Mouse (Mus musculus): ENCODE data around the gene 4930522L14Rik. TPM values are rescaled to one million over a fixed set of nuclear protein-coding genes. Genes with fewer than 3 reads are reported as not detected.
"Not testable (repeated sequence)": the region's sequence is repeated elsewhere in the genome, so short reads cannot be mapped to it uniquely, and the experiment has no call there.

The 4930522L14Rik gene
- polyA plus RNA-seq, 1 experiment from 2014 or later, result 5.8 TPM

DNA sequence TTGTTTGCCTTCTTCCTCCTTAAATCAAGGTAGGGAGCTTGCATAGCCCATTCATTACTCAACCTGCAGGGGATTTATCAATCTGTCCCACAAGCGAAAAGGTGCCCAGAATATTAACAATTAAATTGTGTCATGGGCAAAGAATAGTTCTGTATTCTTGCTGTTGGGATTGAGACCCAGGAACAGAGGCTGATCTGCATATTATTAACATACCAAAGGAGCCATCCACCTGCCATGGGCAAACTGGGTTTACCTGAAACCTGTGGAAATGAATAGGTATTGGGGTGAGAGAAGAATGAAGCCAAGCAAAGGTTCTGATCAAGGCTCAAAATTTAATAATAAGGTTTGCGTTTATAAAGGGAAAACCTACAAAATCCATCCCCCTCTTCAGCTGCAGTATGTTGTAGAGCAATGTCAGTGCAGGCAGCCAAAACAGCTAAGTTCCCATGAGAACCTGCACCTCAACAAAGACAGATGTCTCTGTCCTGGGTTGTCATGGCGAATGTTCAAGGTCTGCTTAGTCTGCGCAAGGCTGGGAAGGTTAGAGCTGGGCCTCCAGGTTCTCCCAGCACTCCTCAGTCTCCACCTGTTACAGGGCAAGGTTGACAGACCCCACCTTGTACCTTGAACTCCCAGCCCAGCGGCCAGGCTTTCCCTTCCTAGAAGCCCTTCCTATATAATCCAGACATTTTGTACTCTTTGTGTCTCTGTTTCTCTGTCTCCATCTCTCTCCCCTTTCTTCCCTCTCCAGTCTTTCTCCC is 60.3 kb downstream of the 4930522L14Rik start:
- 0 out of 2 replicates have a peak, but pooled peaks have one; percentile 8 for ATAC-seq (ENCODE audit: insufficient read depth, low FRiP score, low TSS enrichment)
- peak overlapping the region; percentile 49; the same call in 1 of the 2 replicates for H3K9ac ChIP-seq (ENCODE audit: low read length)
- not testable (repeated sequence) for H3K27me3 ChIP-seq (ENCODE audit: control insufficient read depth, insufficient read depth, low read length); H3K27ac ChIP-seq (ENCODE audit: low read depth, low read length); DNase-seq (ENCODE audit: low spot score); H3K4me1 ChIP-seq (ENCODE audit: control insufficient read depth, insufficient read depth, low read length); H3K9me3 ChIP-seq (ENCODE audit: control insufficient read depth, low read length); H3K36me3 ChIP-seq (ENCODE audit: control insufficient read depth, insufficient read depth, low read length)
- WGBS, result 59% methylated on average over 5 of the region's 5 CpGs
- H3K4me3 ChIP-seq (ENCODE audit: low read depth, low read length), result peak overlapping the region; percentile 46
- peak overlapping the region; percentile 47 for H3K4me2 ChIP-seq (ENCODE audit: low read depth)

GRCm38 (mm10) chr5:109690537-109691201 is 61.0 kb downstream of the 4930522L14Rik start, which contains the start of gene 5430403G16Rik:
TSS of gene 5430403G16Rik (minus strand) at chr5:109691041.
- peak within 1 kb of the TSS; percentile 46 for H3K4me3 ChIP-seq (ENCODE audit: low read depth, low read length)
- peak within 1 kb of the TSS; percentile 47 for H3K4me2 ChIP-seq (ENCODE audit: low read depth)
- H3K27me3 ChIP-seq (ENCODE audit: control insufficient read depth, insufficient read depth, low read length); H3K9me3 ChIP-seq (ENCODE audit: control insufficient read depth, low read length); H3K4me1 ChIP-seq (ENCODE audit: control insufficient read depth, insufficient read depth, low read length); H3K27ac ChIP-seq (ENCODE audit: low read depth, low read length); H3K36me3 ChIP-seq (ENCODE audit: control insufficient read depth, insufficient read depth, low read length): not testable (repeated sequence)
- DNase-seq (ENCODE audit: low spot score), result peak; percentile 83
- ATAC-seq (ENCODE audit: insufficient read depth, low FRiP score, low TSS enrichment), result peak; percentile 99
- under 1% methylated on average over 25 of the region's 26 CpGs for WGBS
- peak within 1 kb of the TSS; percentile 49 for H3K9ac ChIP-seq (ENCODE audit: low read length)

Other genes with a start within 250 kb of the 4930522L14Rik start
- gene Crlf2, start 192.9 kb downstream of the 4930522L14Rik start, polyA plus RNA-seq (2014; fragmentation: Nextera tagmentation; extraction: Ambion mirVana), result 4.2 and 5.8 TPM in 2 replicates
- 1.7 and 2.1 TPM in 2 replicates for gene 5430403G16Rik, start 60.8 kb downstream of the 4930522L14Rik start, polyA plus RNA-seq (2014; fragmentation: Nextera tagmentation; extraction: Ambion mirVana)
- 0.57 and 0.76 TPM in 2 replicates for gene Gm15446, start 171.5 kb upstream of the 4930522L14Rik start, polyA plus RNA-seq (2014; fragmentation: Nextera tagmentation; extraction: Ambion mirVana)
- 22.6 and 23.2 TPM in 2 replicates for gene Zfp932, start 244.6 kb upstream of the 4930522L14Rik start, polyA plus RNA-seq (2014; fragmentation: Nextera tagmentation; extraction: Ambion mirVana)